Mouse (Mus musculus): ENCODE measurements around the gene Bmp5. TPM values are rescaled to one million over a fixed set of nuclear protein-coding genes. Genes with fewer than 3 reads are reported as not detected.

The Bmp5 gene
- total RNA-seq, 2 experiments from 2014 or later = 6.4 to 7.8 TPM

Small RNAs within 50 kb of the gene (microRNA-seq; reads per million reads assigned to microRNA genes)
- gene Gm44355 = not detected

Other genes starting within 250 kb of the Bmp5 start
- gene Tmod3, start 215.7 kb upstream of the Bmp5 start, total RNA-seq (2021) = 10 to 100 TPM; 87.2 to 89.9 TPM
- 10 to 100 TPM; 17.9 to 25.6 TPM for gene Tmod2, start 164.0 kb upstream of the Bmp5 start, total RNA-seq (2021)
- gene Lysmd2, start 149.6 kb upstream of the Bmp5 start, total RNA-seq (2021) = 10 to 100 TPM; 15.3 to 17.5 TPM
- 10 to 100 TPM; 22.3 to 23.3 TPM for gene Scg3, start 91.3 kb upstream of the Bmp5 start, total RNA-seq (2021)
- 1 to 10 TPM; 2.4 to 4.2 TPM for gene Hmgcll1, start 239.5 kb downstream of the Bmp5 start, total RNA-seq (2021)